Comparison of ENCODE assay signal across 8 mouse cellular contexts in genomic region chr13:81657008-81657350, GRCm38 (mm10). TPM values are rescaled to one million over a fixed set of nuclear protein-coding genes. Genes with fewer than 3 reads are reported as not detected.
DNase-seq lines count a peak whose midpoint lies in the region; ATAC-seq and TF ChIP-seq lines count a peak whose summit lies in the region.

No protein-coding gene starts in this region.

- H3K4me2 ChIP-seq in liver, embryonic 12.5 days = peak overlapping the region; percentile 80

- 0 out of 2 replicates have a peak, but pooled peaks cover 3% of the 10 kb centered on the region for H3K9me3 ChIP-seq in liver, embryonic 12.5 days (replicated peaks)

- H3K27ac ChIP-seq in gastrocnemius, adult 2 months = peak overlapping the region; percentile 99
- H3K27ac ChIP-seq in thymus, adult 2 months (ENCODE audit: control insufficient read depth, insufficient read depth, low read length) = peak overlapping the region; percentile 49; the same call in 1 of the 2 replicates
- peak overlapping the region; percentile 95 for H3K27ac ChIP-seq in liver, embryonic 12.5 days

- peaks cover 13% of the 10 kb centered on the region for H3K4me1 ChIP-seq in thymus, adult 2 months (replicated peaks; ENCODE audit: control insufficient read depth, insufficient read depth, low read length)
- H3K4me1 ChIP-seq in liver, embryonic 12.5 days = peaks cover 39% of the 10 kb centered on the region

- peak overlapping the region; percentile 88 for H3K9ac ChIP-seq in liver, embryonic 12.5 days

- TF ChIP-seq POLR2A in thymus, adult 2 months (IDR thresholded peaks at IDR 0.05; ENCODE audit: control insufficient read depth, extremely low read depth, insufficient read depth, low read length, poor library complexity) = no peak

- intact Hi-C loops in gastrocnemius, adult 2 months (cut with DNase I) = loop anchor here (2.0 to 5.0 kb wide), 4 partner anchors 55 to 775 kb away; partner anchors contain the start of genes Arrdc3, Cetn3, Mblac2 and Polr3g
- intact Hi-C loops in left cerebral cortex, postnatal 25 days (cut with DNase I) = loop anchor here (1.0 to 10.0 kb wide), 4 partner anchors 54 to 772 kb away; partner anchors contain the start of genes Arrdc3, Cetn3, Mblac2 and Polr3g

- no peaks in the 10 kb centered on the region for H3K36me3 ChIP-seq in thymus, adult 2 months (ENCODE audit: control insufficient read depth, insufficient read depth, low read length)
- peaks cover 14% of the 10 kb centered on the region for H3K36me3 ChIP-seq in liver, embryonic 12.5 days

- H3K27me3 ChIP-seq in thymus, adult 2 months (ENCODE audit: control insufficient read depth, insufficient read depth, low read length) = no peaks in the 10 kb centered on the region
- H3K27me3 ChIP-seq in liver, embryonic 12.5 days (replicated peaks) = no peaks in the 10 kb centered on the region

- peak; percentile 82 for ATAC-seq in liver, embryonic 12.5 days

- DNase-seq in gastrocnemius, adult 2 months = no peak
- DNase-seq in gastrocnemius, postnatal 4 days (ENCODE audit: low spot score in 2 of 2) = no peak
- no peak for DNase-seq in thymus, adult 2 months
- DNase-seq in thymus, postnatal 10 days (ENCODE audit: low spot score in 2 of 2) = no peak
- no peak for DNase-seq in ovary, postnatal 14 days (ENCODE audit: low spot score)
- DNase-seq in cerebellum, adult 9-11 months = no peak
- DNase-seq in left cerebral cortex, postnatal 25 days (ENCODE audit: low spot score in 2 of 2) = no peak

- peak overlapping the region; percentile 84 for H3K4me3 ChIP-seq in gastrocnemius, adult 2 months
- H3K4me3 ChIP-seq in thymus, adult 2 months (ENCODE audit: control insufficient read depth, insufficient read depth, low read length) = peak overlapping the region; percentile 89
- peak overlapping the region; percentile 88 for H3K4me3 ChIP-seq in liver, embryonic 12.5 days

- 34% methylated on average over 5 of the region's 5 CpGs for WGBS in thymus, adult 2 months
- WGBS in liver, embryonic 12.5 days (ENCODE audit: insufficient replicate concordance) = 29% methylated on average over 5 of the region's 5 CpGs

- TF ChIP-seq CTCF in gastrocnemius, adult 2 months (IDR thresholded peaks at IDR 0.05) = no peak
- TF ChIP-seq CTCF in thymus, adult 2 months (IDR thresholded peaks at IDR 0.05; ENCODE audit: borderline replicate concordance, control insufficient read depth, extremely low read depth, insufficient read depth, low read length, poor library complexity) = no peak

RNA-seq across cellular contexts. Expression of gene Lysmd3, which starts 0.5 kb away (rescaled TPM):
- 1 to 10 TPM; 7.9 to 9.2 TPM for total RNA-seq in gastrocnemius, adult 2 months (2021)
- 10 to 100 TPM; 17.6 to 17.9 TPM for total RNA-seq in gastrocnemius, postnatal 4 days (2021)
- 11.1 and 13.7 TPM in 2 replicates for polyA plus RNA-seq in thymus, adult 2 months (2012; rRNA removed)
- 17.7 and 19.5 TPM in 2 replicates for polyA plus RNA-seq in liver, embryonic 12.5 days (2016; fragmentation: Nextera tagmentation; extraction: Ambion mirVana)
- 10 to 100 TPM in 1 of 2 experiments, 1 to 10 TPM in 1; 9.4 to 10.6 TPM for total RNA-seq in left cerebral cortex, postnatal 25 days (2021)

RNA-seq across cellular contexts. Expression of gene Adgrv1, which starts 24.0 kb away (rescaled TPM):
- not detected for total RNA-seq in gastrocnemius, adult 2 months (2021)
- under 1 TPM; 0.29 to 0.32 TPM for total RNA-seq in gastrocnemius, postnatal 4 days (2021)
- 0.24 and 0.27 TPM in 2 replicates for polyA plus RNA-seq in thymus, adult 2 months (2012; rRNA removed)
- polyA plus RNA-seq in liver, embryonic 12.5 days (2016; fragmentation: Nextera tagmentation; extraction: Ambion mirVana) = 0.30 and 0.31 TPM in 2 replicates
- total RNA-seq in left cerebral cortex, postnatal 25 days (2021) = 1 to 10 TPM; 1.4 to 1.6 TPM

RNA-seq across cellular contexts. Expression of gene Polr3g, which starts 53.8 kb away (rescaled TPM):
- 1 to 10 TPM; 1.3 to 2.2 TPM for total RNA-seq in gastrocnemius, adult 2 months (2021)
- total RNA-seq in gastrocnemius, postnatal 4 days (2021) = 1 to 10 TPM; 1.8 to 2.5 TPM
- 6.3 and 6.7 TPM in 2 replicates for polyA plus RNA-seq in thymus, adult 2 months (2012; rRNA removed)
- 16.9 and 19.1 TPM in 2 replicates for polyA plus RNA-seq in liver, embryonic 12.5 days (2016; fragmentation: Nextera tagmentation; extraction: Ambion mirVana)
- 1 to 10 TPM; 3.6 to 4.0 TPM for total RNA-seq in left cerebral cortex, postnatal 25 days (2021)

RNA-seq across cellular contexts. Expression of gene Mblac2, which starts 54.2 kb away (rescaled TPM):
- 1 to 10 TPM; 1.6 to 2.0 TPM for total RNA-seq in gastrocnemius, adult 2 months (2021)
- 1 to 10 TPM; 3.0 to 3.4 TPM for total RNA-seq in gastrocnemius, postnatal 4 days (2021)
- 3.8 and 4.2 TPM in 2 replicates for polyA plus RNA-seq in thymus, adult 2 months (2012; rRNA removed)
- polyA plus RNA-seq in liver, embryonic 12.5 days (2016; fragmentation: Nextera tagmentation; extraction: Ambion mirVana) = 2.8 and 3.0 TPM in 2 replicates
- total RNA-seq in left cerebral cortex, postnatal 25 days (2021) = 10 to 100 TPM; 22.7 to 24.6 TPM

Comparison
In these comparisons a context has a peak if more than half of its experiments do, and no peak if none do; other contexts are left out.
1. H3K27ac ChIP-seq: peak in every context shown above with its lines; median percentile 99 in gastrocnemius, adult 2 months; 95 in liver, embryonic 12.5 days; 49 in thymus, adult 2 months.